In the genomic region with DNA sequence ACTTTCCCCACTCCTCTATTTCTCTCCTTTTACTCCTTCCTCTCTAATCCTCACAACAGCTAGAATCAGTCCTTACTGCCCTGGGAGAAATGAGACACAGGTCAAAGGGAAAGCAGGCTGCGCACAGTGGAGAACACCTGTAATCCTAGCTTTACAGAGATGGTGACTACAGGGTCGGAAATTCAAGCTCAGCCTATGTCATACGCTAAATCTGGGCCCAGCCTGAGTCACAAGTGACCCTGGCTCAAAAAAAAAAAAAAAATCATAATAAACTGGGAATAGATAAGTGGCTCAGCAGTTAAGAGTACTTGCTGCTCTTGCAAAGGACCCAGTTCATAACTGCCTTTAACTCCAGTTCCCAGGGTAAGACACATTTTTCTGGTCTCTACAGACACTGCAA, we compare ENCODE assay signal across 23 mouse cellular contexts. TPM values are rescaled to one million over a fixed set of nuclear protein-coding genes. Genes with fewer than 3 reads are reported as not detected.
DNase-seq lines count a peak whose midpoint lies in the region; ATAC-seq lines count a peak whose summit lies in the region.
"Had no signal": no experiment of that assay in that cellular context is flagged by ENCODE, and none has a peak within 500 bp of the region (broad histone marks: within the 10 kb centered on the region; RNA-seq: fewer than 3 reads in every experiment).

No protein-coding gene starts in this region.

- H3K4me3 ChIP-seq in heart, embryonic 13.5 days = no peak overlapping the region
- H3K4me3 ChIP-seq in kidney, embryonic 16.5 days (ENCODE audit: low read length) = no peak overlapping the region
- H3K4me3 ChIP-seq: embryonic facial prominence, embryonic 12.5 days; forebrain, embryonic 15.5 days had no signal

- no peak overlapping the region for H3K27ac ChIP-seq in heart, embryonic 13.5 days (replicated peaks)
- H3K27ac ChIP-seq in kidney, embryonic 16.5 days (ENCODE audit: low read length) = peak overlapping the region; percentile 73
- H3K27ac ChIP-seq: embryonic facial prominence, embryonic 12.5 days; forebrain, embryonic 15.5 days; hindbrain, embryonic 14.5 days; kidney, postnatal 0 days had no signal

- peaks cover 50% of the 10 kb centered on the region for H3K4me1 ChIP-seq in heart, embryonic 13.5 days
- H3K4me1 ChIP-seq in kidney, embryonic 16.5 days (ENCODE audit: insufficient read depth, low read length) = peaks cover 40% of the 10 kb centered on the region

- no peaks in the 10 kb centered on the region; the same call in 1 of the 2 replicates for H3K36me3 ChIP-seq in heart, embryonic 13.5 days
- no peaks in the 10 kb centered on the region for H3K36me3 ChIP-seq in kidney, embryonic 16.5 days (ENCODE audit: insufficient read depth, low read length)
- H3K36me3 ChIP-seq: embryonic facial prominence, embryonic 12.5 days; forebrain, embryonic 15.5 days had no signal

- no peaks in the 10 kb centered on the region for H3K27me3 ChIP-seq in heart, embryonic 13.5 days (replicated peaks)
- H3K27me3 ChIP-seq in kidney, embryonic 16.5 days (ENCODE audit: insufficient read depth, low read length) = no peaks in the 10 kb centered on the region
- H3K27me3 ChIP-seq: embryonic facial prominence, embryonic 12.5 days; forebrain, embryonic 15.5 days; Patski had no signal

- no peaks in the 10 kb centered on the region for H3K9me3 ChIP-seq in heart, embryonic 13.5 days
- H3K9me3 ChIP-seq in kidney, embryonic 16.5 days (ENCODE audit: low read length) = no peaks in the 10 kb centered on the region
- H3K9me3 ChIP-seq: embryonic facial prominence, embryonic 12.5 days; forebrain, embryonic 15.5 days had no signal

- peak; percentile 51 for DNase-seq in adrenal gland, adult 2 months
- DNase-seq in adrenal gland, postnatal 4 days (ENCODE audit: low spot score in 2 of 2) = no peak
- no peak for DNase-seq in heart, adult 18-20 months
- no peak for DNase-seq in kidney, adult 8-10 months
- no peak for DNase-seq in left cerebral cortex, postnatal 36 days (ENCODE audit: low spot score in 2 of 2)
- DNase-seq in kidney, postnatal 36 days = no peak
- DNase-seq: adrenal gland, postnatal 10 days; cerebellum, adult 2 months; cerebellum, postnatal 10 days; embryo, embryonic 11 days; gastrocnemius, postnatal 25 days; heart, adult 11 months; heart, postnatal 10 days; kidney, adult 18-20 months had no signal

- intact Hi-C loops in left cerebral cortex, postnatal 36 days (cut with DNase I) = no loop called here

- WGBS in heart, embryonic 13.5 days = 58% methylated on average over 3 of the region's 3 CpGs
- WGBS in kidney, embryonic 16.5 days = 64% methylated on average over 3 of the region's 3 CpGs

- H3K4me2 ChIP-seq in heart, embryonic 13.5 days = no peak overlapping the region
- no peak overlapping the region for H3K4me2 ChIP-seq in kidney, embryonic 16.5 days (replicated peaks; ENCODE audit: low read depth, low read length)
- H3K4me2 ChIP-seq: embryonic facial prominence, embryonic 12.5 days; forebrain, embryonic 15.5 days; heart, embryonic 11.5 days; hindbrain, embryonic 14.5 days had no signal

- no peak for ATAC-seq in heart, embryonic 13.5 days (ENCODE audit: extremely low read depth, insufficient number of reproducible peaks, low FRiP score, low TSS enrichment)
- ATAC-seq in kidney, embryonic 16.5 days (ENCODE audit: low FRiP score, low TSS enrichment) = no peak
- ATAC-seq: activated CD4-positive, CD25-positive, alpha-beta regulatory T cell, adult 4 months; forebrain, embryonic 15.5 days; Patski had no signal

- 0 out of 2 replicates have a peak overlapping the region, but pooled peaks have one; percentile 20 for H3K9ac ChIP-seq in heart, embryonic 13.5 days
- no peak overlapping the region for H3K9ac ChIP-seq in kidney, embryonic 16.5 days (replicated peaks; ENCODE audit: low read length)
- H3K9ac ChIP-seq: embryonic facial prominence, embryonic 12.5 days; forebrain, embryonic 15.5 days; hindbrain, embryonic 14.5 days had no signal

RNA-seq across cellular contexts. Expression of a gene that starts 31.4 kb away (rescaled TPM):
- 10 to 100 TPM; 38.7 to 41.4 TPM for total RNA-seq in adrenal gland, adult 2 months (2021)
- 43.7 and 44.1 TPM in 2 replicates for polyA plus RNA-seq in adrenal gland, adult 2 months (2012; rRNA removed)
- total RNA-seq in adrenal gland, postnatal 4 days (2021) = 10 to 100 TPM; 69.8 to 75.1 TPM
- 71.7 and 75.9 TPM in 2 replicates for polyA plus RNA-seq in heart, embryonic 13.5 days (2015; fragmentation: Nextera tagmentation; extraction: Ambion mirVana)
- total RNA-seq in heart, adult 18-20 months (2021) = 10 to 100 TPM; 29.4 to 32.8 TPM
- polyA plus RNA-seq in kidney, embryonic 16.5 days (2015; fragmentation: Nextera tagmentation; extraction: Ambion mirVana) = 36.4 and 37.2 TPM in 2 replicates
- total RNA-seq in left cerebral cortex, postnatal 36 days (2021) = 100 to 1,000 TPM; 142 TPM
